Mouse (Mus musculus) myocyte (in vitro differentiated cells): ENCODE measurements around the gene Cdc5l. TPM values are rescaled to one million over a fixed set of nuclear protein-coding genes. Genes with fewer than 3 reads are reported as not detected.
A peak's percentile ranks its signal among the peaks of the same experiment; 100 is the strongest.

Experiments used
- H3K27me3 ChIP-seq: one replicate; pipeline ENCODE4 v1.6.1; 2011; ENCODE audit not compliant: control insufficient read depth, insufficient read depth, insufficient read length
- H3K36me3 ChIP-seq: one replicate; pipeline ENCODE4 v1.6.1; 2011; ENCODE audit not compliant: control insufficient read depth, insufficient read depth
- H3K4me2 ChIP-seq: one replicate; pipeline ENCODE4 v1.6.1; 2011; ENCODE audit warnings: low read depth, control low read depth
- H3K4me3 ChIP-seq: one replicate; pipeline ENCODE4 v1.5.1; 2011; ENCODE audit warnings: mild to moderate bottlenecking, control low read depth, moderate library complexity
- H3K79me2 ChIP-seq: one replicate; pipeline ENCODE4 v1.6.1; 2011; ENCODE audit not compliant: control insufficient read depth, insufficient read depth
- H3ac ChIP-seq: one replicate; pipeline ENCODE4 v1.6.1; 2011; ENCODE audit not compliant: control insufficient read depth, insufficient read length
- CEBPB ChIP-seq: IDR thresholded peaks from 2 replicates; pipeline ENCODE4 v1.6.1; 2011; ENCODE audit warnings: mild to moderate bottlenecking, moderate library complexity; ENCODE audit not compliant: poor library complexity, insufficient read depth, severe bottlenecking
- E2F4 ChIP-seq: IDR thresholded peaks from one replicate; pipeline ENCODE4 v1.6.1; 2011; ENCODE audit warnings: mild to moderate bottlenecking, control low read depth, moderate library complexity; ENCODE audit not compliant: insufficient read depth
- MAX ChIP-seq: IDR thresholded peaks from one replicate; pipeline ENCODE4 v1.6.1; 2011; ENCODE audit warnings: low read depth, mild to moderate bottlenecking, control low read depth
- MYOD1 ChIP-seq, 3 experiments: IDR thresholded peaks; one replicate each; pipeline ENCODE4 v1.6.1; 2011; ENCODE audit warnings: control low read depth in 2 of 3, low read depth in 2 of 3, mild to moderate bottlenecking in 2 of 3, moderate library complexity in 1 of 3; ENCODE audit not compliant: insufficient read length in 2 of 3, control insufficient read depth in 1 of 3
- MYOG ChIP-seq, 3 experiments: IDR thresholded peaks; one replicate each; pipeline ENCODE4 v1.6.1; 2011; ENCODE audit warnings: control low read depth in 2 of 3, low read depth in 2 of 3, mild to moderate bottlenecking in 2 of 3; ENCODE audit not compliant: insufficient read length in 2 of 3, control insufficient read depth in 1 of 3, insufficient read depth in 1 of 3
- POLR2A ChIP-seq: IDR thresholded peaks from one replicate; pipeline ENCODE4 v1.6.1; 2011; ENCODE audit warnings: low read depth, mild to moderate bottlenecking, control low read depth, moderate library complexity; ENCODE audit not compliant: insufficient read length
- POLR2AphosphoS2 ChIP-seq: IDR thresholded peaks from one replicate; pipeline ENCODE4 v1.6.1; 2011; ENCODE audit warnings: low read depth, control low read depth; ENCODE audit not compliant: insufficient read length
- REST ChIP-seq: IDR thresholded peaks from one replicate; pipeline ENCODE4 v1.6.1; 2011; ENCODE audit warnings: mild to moderate bottlenecking, control low read depth, moderate library complexity; ENCODE audit not compliant: insufficient read depth, insufficient read length
- SRF ChIP-seq: IDR thresholded peaks from one replicate; pipeline ENCODE4 v1.6.1; 2011; ENCODE audit warnings: low read depth; ENCODE audit not compliant: control insufficient read depth, insufficient read length
- TCF12 ChIP-seq: IDR thresholded peaks from one replicate; pipeline ENCODE4 v1.6.1; 2011; ENCODE audit warnings: mild to moderate bottlenecking, control low read depth; ENCODE audit not compliant: poor library complexity, insufficient read depth, severe bottlenecking
- TCF3 ChIP-seq: IDR thresholded peaks from one replicate; pipeline ENCODE4 v1.6.1; 2011; ENCODE audit warnings: low read depth, control low read depth; ENCODE audit not compliant: insufficient read length
- USF1 ChIP-seq: IDR thresholded peaks from one replicate; pipeline ENCODE4 v1.6.1; 2011; ENCODE audit warnings: low read depth, mild to moderate bottlenecking, control low read depth, moderate library complexity
- polyA plus RNA-seq: library from polyadenylated mRNA; unstranded; fragments of >200 nt; fragmentation: generic; extraction: Trizol; gene quantifications from one replicate; pipeline ENCODE4 v1.2.1, GENCODE M21; 2012; ENCODE audit warnings: missing spikeins

Gene Cdc5l
- polyA plus RNA-seq, 1 experiment = 26.8 TPM

DNA sequence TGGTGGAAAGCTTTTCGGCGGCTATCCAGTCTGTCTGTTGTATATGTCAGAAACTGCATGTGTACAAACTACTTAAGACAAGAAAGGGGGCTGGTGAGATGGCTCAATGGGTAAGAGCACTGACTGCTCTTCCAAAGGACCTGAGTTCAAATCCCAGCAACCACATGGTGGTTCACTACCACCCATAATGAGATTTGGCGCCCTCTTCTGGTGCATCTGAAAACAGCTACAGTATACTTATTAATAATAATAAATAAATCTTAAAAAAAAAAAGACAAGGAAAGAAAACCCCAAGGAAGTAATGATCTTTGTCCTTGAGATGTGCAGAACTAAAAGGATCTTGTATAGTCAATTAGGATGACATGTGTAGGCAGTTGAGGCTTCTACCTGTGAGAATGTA lies 36.0 kb downstream of the Cdc5l start:
- Histone ChIP-seq H3K4me3 (no peak overlapping the region), H3ac (no peak overlapping the region), H3K36me3 (peaks cover 7% of the 10 kb centered on the region), H3K79me2 (peaks cover 52% of the 10 kb centered on the region), H3K27me3 (no peaks in the 10 kb centered on the region), H3K4me2 (no peak overlapping the region)
- TF ChIP-seq POLR2AphosphoS2 = no peak
- no peak for TF ChIP-seq MYOG (IDR thresholded peaks at IDR 0.05; ENCODE audit: control insufficient read depth in 1 of 3, insufficient read depth in 1 of 3, insufficient read length in 2 of 3, low read depth in 2 of 3)
- TF ChIP-seq TCF3 = no peak
- no peak for TF ChIP-seq E2F4
- no peak for TF ChIP-seq USF1
- no peak for TF ChIP-seq CEBPB
- no peak for TF ChIP-seq TCF12
- no peak for TF ChIP-seq POLR2A
- TF ChIP-seq SRF = no peak
- no peak for TF ChIP-seq MYOD1 (IDR thresholded peaks at IDR 0.05; ENCODE audit: control insufficient read depth in 1 of 3, insufficient read length in 2 of 3, low read depth in 2 of 3)

DNA sequence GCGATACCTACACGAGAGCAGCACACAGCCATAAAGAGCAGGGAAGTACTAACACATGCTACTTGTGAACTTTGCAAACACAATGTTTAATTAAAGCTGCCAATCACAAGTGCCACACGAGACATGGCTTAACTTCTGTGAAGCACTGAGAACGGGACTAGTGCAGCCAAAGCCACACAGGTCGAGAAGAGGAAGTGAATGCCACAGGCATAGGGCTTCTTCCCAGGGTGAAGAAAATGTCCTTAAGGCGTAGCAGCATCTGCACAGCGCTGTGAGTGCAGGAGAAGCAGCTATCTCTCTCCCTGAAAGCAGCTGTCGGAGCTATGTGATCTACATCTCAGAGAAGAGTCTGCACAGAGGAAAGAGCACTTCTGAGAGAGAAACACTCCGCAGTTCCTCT lies 38.9 kb downstream of the Cdc5l start:
- Histone ChIP-seq H3K79me2 (peaks cover 32% of the 10 kb centered on the region), H3K36me3 (peaks cover 30% of the 10 kb centered on the region), H3K27me3 (no peaks in the 10 kb centered on the region), H3ac (no peak overlapping the region), H3K4me2 (peak overlapping the region; percentile 18), H3K4me3 (no peak overlapping the region)
- TF ChIP-seq MYOG (IDR thresholded peaks at IDR 0.05; ENCODE audit: control insufficient read depth in 1 of 3, insufficient read depth in 1 of 3, insufficient read length in 2 of 3, low read depth in 2 of 3) (no peak), REST (no peak), MYOD1 (IDR thresholded peaks at IDR 0.05; ENCODE audit: control insufficient read depth in 1 of 3, insufficient read length in 2 of 3, low read depth in 2 of 3) (no peak), TCF3 (no peak), CEBPB (no peak), USF1 (no peak), TCF12 (no peak), MAX (no peak), POLR2A (no peak), E2F4 (no peak), SRF (no peak)

DNA sequence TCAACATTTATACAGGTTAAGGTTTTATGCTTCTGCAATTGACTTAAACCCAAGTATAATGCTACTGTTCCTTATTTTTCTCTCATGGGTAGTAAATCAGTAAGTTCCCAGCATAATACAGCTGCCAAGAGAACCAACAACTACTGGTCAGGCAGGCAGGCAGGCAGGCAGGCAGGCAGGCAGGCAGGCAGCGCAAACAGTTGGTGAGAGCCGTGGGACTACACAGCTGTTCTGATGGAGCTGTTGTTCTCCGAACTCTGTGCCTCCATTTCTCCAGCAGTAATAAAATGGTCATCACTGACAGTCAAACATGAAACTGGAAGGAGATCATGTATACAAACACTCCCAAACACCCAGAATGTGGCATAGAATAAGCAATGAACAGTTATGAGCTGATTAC lies 39.8 kb downstream of the Cdc5l start:
- H3ac ChIP-seq = no peak overlapping the region
- no peaks in the 10 kb centered on the region for H3K27me3 ChIP-seq
- H3K79me2 ChIP-seq = peaks cover 24% of the 10 kb centered on the region
- peaks cover 34% of the 10 kb centered on the region for H3K36me3 ChIP-seq
- TF ChIP-seq MYOG (IDR thresholded peaks at IDR 0.05; ENCODE audit: control insufficient read depth in 1 of 3, insufficient read depth in 1 of 3, insufficient read length in 2 of 3, low read depth in 2 of 3) (peak in 2 of 3 experiments; percentile 70 to 78), MYOD1 (IDR thresholded peaks at IDR 0.05; ENCODE audit: control insufficient read depth in 1 of 3, insufficient read length in 2 of 3, low read depth in 2 of 3) (peak in 2 of 3 experiments; percentile 56 to 69), MAX (no peak), TCF3 (peak; percentile 35), CEBPB (no peak), TCF12 (no peak), POLR2A (no peak)
- no peak overlapping the region for H3K4me2 ChIP-seq
- H3K4me3 ChIP-seq = no peak overlapping the region

DNA sequence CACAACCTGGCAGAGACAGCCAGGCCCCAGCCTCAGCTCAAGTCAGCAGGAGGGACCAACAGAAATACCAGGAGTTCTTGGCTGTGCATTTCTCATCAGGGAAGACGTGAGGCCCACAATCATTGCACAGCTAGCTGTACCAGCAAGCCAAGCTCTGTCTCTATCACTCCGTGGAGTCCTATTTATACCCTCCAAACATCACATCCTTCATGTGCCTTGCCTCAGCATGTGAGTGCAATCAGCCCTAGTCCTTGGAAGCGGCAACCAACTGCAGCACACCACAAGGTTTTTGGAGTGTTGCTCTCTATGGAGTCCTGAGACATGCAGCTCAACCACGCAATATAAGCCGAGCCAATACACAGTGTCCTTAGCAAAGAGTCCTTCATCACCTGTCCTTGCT lies 43.6 kb downstream of the Cdc5l start:
- TF ChIP-seq POLR2AphosphoS2 (no peak), TCF12 (no peak), SRF (no peak), MYOD1 (IDR thresholded peaks at IDR 0.05; ENCODE audit: control insufficient read depth in 1 of 3, insufficient read length in 2 of 3, low read depth in 2 of 3) (no peak), POLR2A (no peak), MYOG (IDR thresholded peaks at IDR 0.05; ENCODE audit: control insufficient read depth in 1 of 3, insufficient read depth in 1 of 3, insufficient read length in 2 of 3, low read depth in 2 of 3) (no peak), USF1 (no peak), E2F4 (no peak), REST (no peak)
- no peak overlapping the region for H3ac ChIP-seq
- H3K36me3 ChIP-seq = peaks cover 34% of the 10 kb centered on the region
- H3K79me2 ChIP-seq = no peaks in the 10 kb centered on the region
- no peaks in the 10 kb centered on the region for H3K27me3 ChIP-seq
- H3K4me3 ChIP-seq = no peak overlapping the region
- no peak overlapping the region for H3K4me2 ChIP-seq

DNA sequence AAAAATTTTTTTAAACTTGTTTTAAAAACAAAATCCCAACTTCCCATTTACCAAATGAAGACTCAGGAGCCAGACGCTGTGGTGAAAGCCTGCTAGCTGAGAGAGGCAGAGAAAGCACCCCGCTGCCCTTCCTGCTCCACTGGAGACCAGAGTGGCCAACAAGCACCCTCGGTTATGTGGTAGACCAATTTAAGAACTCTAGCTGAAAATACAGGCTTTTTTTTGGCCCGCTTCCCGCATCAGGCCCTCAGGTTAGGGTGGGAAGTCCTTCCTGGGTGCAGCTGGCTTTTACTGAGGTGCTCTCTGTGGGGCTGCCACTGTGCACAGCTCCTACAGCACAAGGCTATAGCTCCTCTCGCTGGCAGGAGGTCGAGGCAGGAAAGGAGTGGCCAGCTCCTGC lies 46.6 kb downstream of the Cdc5l start:
- TF ChIP-seq POLR2AphosphoS2 (no peak), POLR2A (no peak), TCF3 (no peak), SRF (no peak), CEBPB (no peak), MAX (no peak), REST (no peak), MYOD1 (IDR thresholded peaks at IDR 0.05; ENCODE audit: control insufficient read depth in 1 of 3, insufficient read length in 2 of 3, low read depth in 2 of 3) (no peak), TCF12 (no peak)
- H3K4me2 ChIP-seq = no peak overlapping the region
- H3ac ChIP-seq = no peak overlapping the region
- no peaks in the 10 kb centered on the region for H3K27me3 ChIP-seq
- no peaks in the 10 kb centered on the region for H3K79me2 ChIP-seq
- no peak overlapping the region for H3K4me3 ChIP-seq
- peaks cover 21% of the 10 kb centered on the region for H3K36me3 ChIP-seq
